Mouse (Mus musculus) layer of hippocampus, adult 8-10 months (tissue): Measurements from ENCODE around the gene Kdm6b. TPM values are rescaled to one million over a fixed set of nuclear protein-coding genes. Genes with fewer than 3 reads are reported as not detected.
"Not testable (repeated sequence)": the region's sequence is repeated elsewhere in the genome, so short reads cannot be mapped to it uniquely, and the experiment has no call there.

Source experiments
- DNase-seq, 2 experiments: peaks; one replicate each; pipeline ENCODE4 v3.0.0; 2022; ENCODE audit warnings: low spot score in 2 of 2
- total RNA-seq, 4 experiments: library from RNA; stranded (reverse); gene quantifications; 2 replicates each; pipeline ENCODE4 v1.2.4; 2022

Kdm6b gene
- total RNA-seq, 4 experiments from 2014 or later = 32.3 to 36.4 (median 34.8) TPM

GRCm38 (mm10) chr11:69406282-69406681, 7.2 kb downstream of the Kdm6b start:
- DNase-seq = no peak

GRCm38 (mm10) chr11:69405397-69406200, 7.9 kb downstream of the Kdm6b start:
- DNase-seq = no peak

GRCm38 (mm10) chr11:69404595-69405396, 8.7 kb downstream of the Kdm6b start:
- no peak for DNase-seq

- no peak for DNase-seq
Observed at GRCm38 (mm10) chr11:69403691-69404594, 9.5 kb downstream of the Kdm6b start.

GRCm38 (mm10) chr11:69401987-69402386, 11.5 kb downstream of the Kdm6b start:
- no peak for DNase-seq

GRCm38 (mm10) chr11:69401210-69401637, 12.3 kb downstream of the Kdm6b start:
- peak; percentile 90 for DNase-seq

GRCm38 (mm10) chr11:69400083-69400850, 13.2 kb downstream of the Kdm6b start:
- no peak for DNase-seq

GRCm38 (mm10) chr11:69399201-69400082, 14.0 kb downstream of the Kdm6b start:
- no peak for DNase-seq

- DNase-seq = no peak
Observed at GRCm38 (mm10) chr11:69398486-69399200, 14.8 kb downstream of the Kdm6b start.

GRCm38 (mm10) chr11:69398059-69398458, 15.4 kb downstream of the Kdm6b start, which contains the start of gene Tmem88:
TSS of gene Tmem88 (minus strand) at chr11:69398234.
- no peak for DNase-seq

- DNase-seq = peak in 1 of 2 experiments; percentile 30
Observed at GRCm38 (mm10) chr11:69397581-69398057, 15.9 kb downstream of the Kdm6b start.

- DNase-seq = peak in 1 of 2 experiments; percentile 26
Observed at GRCm38 (mm10) chr11:69396772-69397171, 16.7 kb downstream of the Kdm6b start.

GRCm38 (mm10) chr11:69395634-69396373, 17.7 kb downstream of the Kdm6b start:
- DNase-seq = peak; percentile 97 to 98

- DNase-seq = peak; percentile 89 to 93
Observed at GRCm38 (mm10) chr11:69395235-69395633, 18.2 kb downstream of the Kdm6b start, which contains the start of the genes Naa38 and Cyb5d1. TSS of gene Naa38 (plus strand) at chr11:69395487. TSS of gene Cyb5d1 (minus strand) at chr11:69395631.

GRCm38 (mm10) chr11:69394591-69395167, 18.8 kb downstream of the Kdm6b start:
- not testable (repeated sequence) for DNase-seq

GRCm38 (mm10) chr11:69390400-69391034, 23.0 kb downstream of the Kdm6b start:
- peak; percentile 49 to 69 for DNase-seq
